Mouse (Mus musculus) forelimb bud, embryonic 11.5 days (tissue): Measurements from ENCODE around the gene Npl.

Experiments used
- DNase-seq: peaks from one replicate; pipeline ENCODE4 v3.0.0-alpha.2; 2012; ENCODE audit warnings: low read depth, low spot score

Npl gene

DNA sequence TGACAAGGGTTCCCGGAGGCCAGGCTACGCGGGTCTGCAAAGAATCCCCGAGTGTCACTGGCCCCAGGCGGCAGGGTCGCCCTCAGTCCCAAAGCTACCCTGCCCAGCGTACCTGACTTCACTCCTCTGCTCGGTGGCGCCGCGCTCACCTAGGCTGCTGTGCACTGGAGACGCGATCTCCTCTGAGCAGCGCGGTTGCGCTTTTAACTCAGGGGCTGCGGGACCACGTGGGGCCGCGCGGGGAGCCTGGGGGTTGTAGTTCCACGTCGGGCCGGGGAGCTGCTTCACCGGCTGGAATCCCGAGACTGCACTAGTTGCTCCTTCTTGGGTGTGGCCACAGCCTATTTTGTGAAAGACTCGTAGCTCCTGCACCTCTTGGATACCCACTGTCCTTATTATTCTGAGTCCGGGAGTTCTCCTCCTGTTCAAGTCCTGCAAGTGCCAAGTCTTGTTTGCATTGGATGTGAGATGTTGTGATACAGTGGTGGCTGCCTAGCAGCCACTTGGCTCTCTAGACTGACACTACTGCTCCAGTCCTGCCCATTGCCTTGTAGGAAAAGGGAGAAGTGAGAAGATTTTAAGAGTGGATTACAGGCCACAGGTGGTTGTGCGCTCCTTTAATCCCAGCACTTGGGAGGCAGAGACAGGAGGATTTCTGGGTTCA, at the start of gene Npl:
Gene Npl (minus strand): TSS at position 510 of the 664 bp plus-strand sequence.
- DNase-seq, result peak; percentile 63

DNA sequence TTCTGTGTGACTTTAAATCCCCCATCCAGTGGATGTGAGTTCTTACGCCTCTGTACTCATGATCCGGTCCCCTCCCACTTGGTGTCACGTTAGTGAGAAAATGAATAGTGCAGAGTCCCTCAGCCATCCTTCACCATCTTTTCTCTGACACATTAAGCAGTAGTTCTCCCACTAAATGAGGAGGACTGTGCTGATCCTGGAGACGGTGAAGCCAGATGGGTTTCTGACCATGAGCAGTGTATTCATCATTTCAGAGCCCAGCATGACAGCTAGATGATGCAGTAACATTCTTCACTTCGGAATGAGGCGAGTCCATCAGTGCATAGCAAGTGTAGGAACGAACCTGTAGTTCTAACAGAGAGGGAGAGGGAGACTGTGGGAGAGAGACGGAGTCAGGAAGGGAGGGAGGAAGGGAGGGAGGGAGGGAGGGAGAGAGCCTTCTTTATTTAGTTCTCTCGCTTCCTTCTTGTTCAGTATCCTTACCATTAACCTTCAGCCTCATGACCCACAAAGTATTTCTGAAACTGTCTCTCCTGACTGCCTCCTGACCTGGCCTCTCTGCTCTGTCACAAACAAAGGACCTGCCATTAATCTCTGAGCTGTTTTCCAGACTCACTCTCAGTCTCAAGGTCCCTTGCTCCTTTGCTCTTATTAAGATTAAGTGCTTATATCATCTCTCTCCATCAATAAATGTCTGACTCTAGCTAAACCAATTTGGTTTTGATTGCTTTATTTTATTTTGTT, 49.6 kb upstream of the Npl start:
- no peak for DNase-seq

DNA sequence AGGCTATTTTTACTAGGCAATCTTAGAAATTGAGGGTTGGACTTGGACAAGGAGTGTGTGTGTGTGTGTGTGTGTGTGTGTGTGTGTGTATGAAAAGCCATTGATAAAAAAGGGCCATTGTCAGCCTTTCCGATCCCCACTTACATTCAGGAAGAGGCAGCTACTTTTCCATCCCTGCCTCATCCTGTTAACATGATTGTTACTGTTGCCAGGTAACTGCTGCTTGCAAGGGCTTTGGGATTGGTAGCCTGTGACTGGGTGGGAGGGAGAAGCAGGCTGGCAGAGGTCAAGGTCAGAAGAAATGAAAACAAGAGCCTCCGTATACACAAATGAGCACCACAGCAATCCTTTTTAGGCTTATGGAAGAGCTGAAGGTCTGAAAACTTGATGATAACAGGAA, 48.9 kb upstream of the Npl start:
- DNase-seq, result peak; percentile 60

DNA sequence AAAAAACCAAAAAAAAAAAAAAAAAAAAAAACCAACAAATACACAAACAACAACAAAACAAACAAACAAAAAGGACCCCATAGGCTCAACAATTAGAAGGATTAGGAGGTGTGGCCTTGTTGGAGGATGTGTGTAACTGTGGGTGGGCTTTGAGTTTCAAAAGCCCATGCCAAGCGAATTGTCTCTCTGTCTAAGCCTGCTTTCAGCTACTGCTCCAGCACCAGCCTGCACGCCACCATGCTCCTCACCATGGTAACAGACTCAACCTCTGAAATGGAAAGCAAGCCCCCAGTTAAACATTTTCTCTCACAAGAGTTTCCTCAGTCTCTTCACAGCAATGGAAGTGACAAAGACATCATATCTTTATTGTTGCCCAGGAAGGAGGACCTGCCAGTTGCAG, 43.8 kb upstream of the Npl start:
- no peak for DNase-seq

DNA sequence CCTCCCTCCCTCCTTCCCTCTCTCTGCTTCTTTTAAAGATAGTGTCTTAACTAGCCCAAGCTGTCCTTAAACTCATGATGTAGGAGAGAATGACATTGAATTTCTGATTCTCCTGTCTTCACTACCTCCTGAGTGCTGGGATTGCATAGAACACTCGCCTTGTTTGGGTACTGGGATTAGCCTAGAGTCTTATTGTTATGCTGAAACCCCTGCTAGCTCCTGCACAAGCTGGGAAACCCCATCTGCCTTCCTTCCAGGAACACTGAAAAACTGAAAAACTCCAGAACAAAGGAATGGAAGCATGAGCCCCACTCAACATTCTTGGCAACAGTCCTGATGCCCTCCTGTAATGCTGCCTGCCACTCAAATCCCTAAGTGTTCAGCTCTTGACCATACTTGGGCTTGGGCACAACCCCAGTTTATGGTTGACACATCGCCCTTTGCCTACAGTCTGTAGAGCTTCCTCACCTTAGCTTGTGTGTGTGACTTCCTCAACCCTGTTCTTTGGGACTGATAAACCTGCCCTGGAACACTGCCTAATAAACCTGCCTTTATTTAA, 40.4 kb upstream of the Npl start:
- DNase-seq, result no peak

DNA sequence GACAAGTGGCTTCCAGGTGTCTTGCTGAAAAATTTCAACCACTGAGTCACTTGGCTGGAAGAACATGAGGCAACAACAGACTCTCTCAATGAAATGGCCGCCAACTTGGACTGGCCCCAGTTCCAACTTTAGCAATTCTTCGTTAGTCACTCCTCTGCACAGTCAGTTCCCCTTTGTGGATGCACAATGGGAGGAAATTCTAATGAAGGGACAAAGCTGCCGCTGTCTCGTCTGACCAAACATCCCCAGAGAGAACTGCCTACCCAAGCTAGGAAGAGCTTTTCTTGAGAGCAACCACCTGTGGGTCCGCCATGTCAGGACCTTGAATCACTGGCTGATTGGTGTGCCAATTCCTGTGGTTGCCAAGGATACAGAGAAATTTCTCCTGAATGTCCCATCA, 38.1 kb upstream of the Npl start:
- DNase-seq, result no peak

DNA sequence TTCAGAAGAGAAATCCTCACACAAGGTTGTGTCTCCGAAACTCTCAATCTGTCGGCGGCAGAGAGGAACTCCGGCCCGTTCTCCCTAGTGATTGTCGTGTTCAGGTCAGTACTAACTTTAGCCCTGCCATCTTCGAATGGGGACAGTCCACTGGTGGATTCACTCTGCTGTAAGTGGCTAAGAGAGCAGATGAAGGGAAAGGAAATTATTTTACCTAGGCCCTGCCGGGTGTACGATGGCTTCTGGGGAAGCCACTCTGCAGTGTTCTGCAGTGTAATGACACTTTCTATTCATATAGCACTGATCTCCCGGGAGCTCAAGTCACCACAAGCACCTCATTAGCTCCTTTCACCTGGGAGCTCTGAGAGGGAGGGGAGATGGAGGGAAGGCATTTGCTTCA, 37.0 kb upstream of the Npl start:
- DNase-seq, result no peak

DNA sequence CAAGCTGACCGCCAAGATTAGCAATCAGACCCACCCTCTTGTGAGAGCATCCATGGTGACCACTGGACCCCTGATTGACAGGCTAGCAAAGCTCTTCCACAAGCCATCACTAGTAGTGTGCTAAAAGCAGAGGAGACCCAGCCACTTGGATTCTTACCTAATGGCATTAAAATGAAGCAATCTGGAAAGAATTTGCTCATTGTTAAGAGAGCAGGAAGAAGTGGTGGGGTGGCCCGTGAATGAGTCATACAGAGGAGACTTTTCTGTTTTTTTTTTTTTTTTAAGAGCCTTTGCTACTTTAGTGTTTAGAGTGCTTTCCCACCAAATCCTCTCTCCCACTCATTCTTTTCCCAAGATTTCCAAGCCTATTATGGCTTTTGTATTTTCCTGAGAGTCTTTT, 35.9 kb upstream of the Npl start:
- no peak for DNase-seq

DNA sequence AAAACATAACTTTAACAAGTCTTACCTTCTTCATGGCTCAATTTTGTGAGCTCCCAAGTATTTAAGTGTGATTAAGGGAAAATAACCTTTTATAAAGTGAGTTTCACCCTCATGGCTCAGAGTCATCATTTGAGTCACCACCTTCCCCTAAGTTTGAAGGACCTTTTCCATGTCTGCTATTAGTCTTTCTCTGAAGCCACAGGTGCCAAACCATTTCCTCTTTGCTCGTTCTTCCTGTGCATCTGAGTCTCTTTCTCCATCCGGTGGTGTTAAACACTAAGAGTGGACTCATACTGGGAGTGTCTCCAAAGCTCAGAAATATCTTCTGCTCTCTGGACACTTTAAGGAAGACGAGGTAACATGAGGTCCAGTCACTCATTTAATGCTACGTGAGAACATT, 33.3 kb upstream of the Npl start:
- DNase-seq, result no peak

DNA sequence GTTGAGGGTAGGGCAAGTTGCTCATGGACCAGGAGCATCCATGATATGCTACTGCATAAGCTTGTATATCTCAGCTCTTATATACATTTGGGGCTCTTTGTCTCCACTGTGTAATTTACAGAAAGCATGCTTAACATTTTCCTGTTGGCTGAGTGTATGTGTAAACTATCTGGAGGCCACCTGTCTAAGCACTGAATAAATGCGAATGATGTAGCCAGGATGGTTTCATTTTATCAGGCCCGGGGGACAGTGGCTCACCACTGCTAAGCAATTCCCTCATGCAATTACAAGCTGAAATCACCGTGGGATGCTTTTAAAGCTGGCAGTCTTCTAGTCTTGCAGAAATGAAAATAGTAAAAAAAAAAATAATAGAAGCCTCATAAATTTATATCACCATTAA, 24.9 kb upstream of the Npl start:
- DNase-seq, result no peak

DNA sequence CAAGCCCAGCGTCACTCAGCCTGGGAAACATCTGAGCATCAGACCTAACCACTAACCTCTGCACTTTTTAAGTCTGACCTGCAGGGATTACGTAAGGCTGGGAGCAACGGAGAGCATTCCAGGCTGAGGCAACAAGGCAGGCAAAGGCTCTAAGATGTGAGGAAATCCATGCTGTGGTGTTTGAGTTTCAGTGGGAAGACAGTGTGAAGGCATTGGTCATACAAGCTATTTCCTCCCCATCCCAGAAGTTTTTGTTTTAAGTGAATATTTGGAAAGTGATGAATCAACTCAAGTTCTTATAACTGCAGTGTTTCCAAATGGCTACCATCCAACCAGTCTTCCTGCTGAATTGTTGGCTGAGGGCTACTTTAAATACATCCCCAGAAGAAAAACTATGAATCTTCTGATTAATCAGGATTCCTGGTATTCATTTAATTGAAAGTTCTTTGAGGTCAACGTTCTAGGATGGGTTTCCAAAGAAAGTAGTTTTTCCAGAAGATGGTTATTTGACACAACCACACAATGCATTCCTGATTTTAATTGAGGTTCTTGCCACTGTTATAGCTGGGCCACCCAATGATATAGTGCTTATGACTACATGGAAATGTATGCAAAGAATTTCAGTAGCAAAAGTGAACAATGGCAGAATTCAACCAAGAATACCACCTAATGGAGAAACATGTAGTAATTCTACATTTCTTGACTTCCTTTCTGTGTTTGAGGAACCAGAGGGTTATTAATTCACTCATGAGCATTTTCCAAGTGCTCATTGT, 22.6 kb upstream of the Npl start:
- no peak for DNase-seq

DNA sequence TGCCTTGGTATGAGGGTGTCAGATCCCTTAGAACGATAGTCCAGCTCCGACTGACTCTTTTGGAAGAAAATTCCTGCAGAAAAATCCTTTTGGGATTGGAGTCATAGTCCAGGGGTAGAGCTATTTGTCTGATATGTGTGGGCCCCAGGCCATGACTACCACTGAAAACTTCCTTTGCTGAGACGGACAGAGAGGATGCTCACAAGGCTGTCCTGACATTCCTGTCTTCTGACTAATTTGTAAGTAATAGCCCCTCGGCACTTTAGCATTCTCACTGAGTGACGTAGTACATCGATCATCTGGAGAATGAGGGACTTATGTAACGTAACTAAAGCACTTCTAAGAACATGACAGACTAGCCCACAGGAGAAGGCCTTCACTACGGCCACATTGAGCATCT, 15.9 kb upstream of the Npl start:
- no peak for DNase-seq

DNA sequence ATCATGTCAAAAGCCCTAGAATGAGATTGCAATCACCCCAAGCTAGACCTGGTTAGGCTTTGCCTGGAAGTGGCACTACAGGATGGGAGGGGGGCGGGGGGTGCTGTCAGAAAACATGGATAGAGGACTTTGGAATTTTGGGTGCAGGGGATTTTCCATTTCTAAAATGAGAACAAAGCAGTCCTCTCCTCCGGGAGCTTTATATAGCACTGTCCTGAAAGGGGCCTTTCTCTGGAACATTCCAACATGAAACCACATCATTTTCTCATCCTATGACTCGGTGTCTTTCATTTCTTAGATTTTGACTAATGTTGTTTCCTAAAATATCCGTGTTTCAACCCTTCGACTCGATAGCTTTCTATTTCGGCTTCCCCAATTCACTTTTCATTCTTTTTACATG, 14.9 kb upstream of the Npl start:
- DNase-seq, result no peak

DNA sequence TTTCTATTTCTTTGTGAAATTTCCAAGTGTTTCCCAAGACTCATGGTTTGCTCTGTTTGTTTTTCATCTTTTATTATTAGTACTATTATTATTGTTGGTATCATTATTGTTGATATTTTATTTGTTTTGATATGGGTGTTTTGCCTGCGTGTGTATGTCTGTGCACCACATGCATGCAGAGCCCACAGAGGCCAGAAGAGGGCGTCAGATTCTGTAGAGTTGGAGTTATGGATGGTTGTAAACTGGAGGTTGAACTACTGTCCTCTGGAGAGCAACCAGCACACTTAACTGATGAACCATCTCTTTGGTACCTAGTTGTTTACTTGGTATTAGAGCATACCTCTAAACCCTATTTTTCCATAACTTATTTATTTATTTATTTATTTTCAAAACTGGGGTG, 13.8 kb upstream of the Npl start:
- no peak for DNase-seq

DNA sequence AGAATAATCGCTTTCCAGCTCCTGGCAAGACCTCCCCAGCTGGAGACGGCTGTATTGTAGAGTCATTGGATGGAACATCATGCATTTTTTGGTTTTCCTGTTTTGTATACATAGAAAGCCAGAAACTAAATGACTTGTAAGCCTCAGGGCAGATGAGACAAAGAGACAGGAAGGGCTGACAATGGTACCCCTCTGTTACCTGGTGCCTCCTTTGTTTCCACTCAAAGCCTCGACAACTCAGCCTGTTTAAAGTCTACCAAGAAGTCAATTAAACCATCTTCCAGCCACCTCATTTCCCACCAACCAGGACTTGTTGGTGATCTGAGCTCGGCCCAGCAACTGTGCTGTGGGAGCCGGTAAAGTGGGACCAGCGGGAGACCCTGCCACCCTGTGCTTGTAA, 11.0 kb upstream of the Npl start:
- no peak for DNase-seq

DNA sequence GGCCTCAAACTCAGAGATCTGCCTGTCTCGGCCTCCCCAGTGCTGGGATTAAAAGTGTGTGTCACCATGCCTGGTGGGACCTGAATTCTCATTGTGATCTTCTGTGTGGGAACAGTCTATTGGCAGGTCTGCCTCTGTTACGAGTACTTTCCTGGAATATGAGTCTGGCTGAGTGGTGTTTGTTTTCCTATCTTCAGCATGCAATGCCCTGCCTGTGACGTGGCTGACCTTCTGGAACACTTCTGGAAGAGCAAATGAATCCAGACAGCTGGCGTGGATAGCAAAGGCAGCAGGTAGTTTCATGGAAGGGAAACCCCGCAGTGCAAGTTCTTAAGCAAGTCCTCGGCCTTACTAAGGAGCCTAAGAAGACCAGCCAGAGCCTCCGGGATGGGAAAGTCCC, 9.9 kb upstream of the Npl start:
- DNase-seq, result no peak

DNA sequence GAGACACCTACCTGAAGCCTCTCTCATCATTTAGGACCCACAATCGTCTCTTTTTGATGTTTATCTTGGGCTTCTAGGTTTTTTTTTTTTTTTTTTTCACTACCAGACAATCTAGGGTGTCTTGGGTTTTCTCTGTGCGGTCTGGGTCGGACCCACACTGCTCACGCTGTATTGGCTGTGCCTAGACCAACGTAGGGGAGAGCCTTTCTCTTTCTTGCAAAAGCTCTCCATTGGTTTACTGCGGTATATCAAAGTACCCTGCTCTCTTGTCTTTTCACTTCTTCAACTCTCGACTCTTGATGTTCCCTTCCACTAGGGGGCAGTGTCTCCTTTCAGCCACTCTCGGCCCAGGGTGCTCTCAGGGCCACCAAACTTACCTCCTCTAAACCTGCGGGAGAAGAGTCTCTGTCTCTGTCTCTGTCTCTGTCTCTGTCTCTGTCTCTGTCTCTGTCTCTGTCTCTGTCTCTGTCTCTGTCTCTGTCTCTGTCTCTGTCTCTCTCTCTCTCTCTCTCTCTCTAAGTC, 9.3 kb upstream of the Npl start:
- DNase-seq, result peak; percentile 68

DNA sequence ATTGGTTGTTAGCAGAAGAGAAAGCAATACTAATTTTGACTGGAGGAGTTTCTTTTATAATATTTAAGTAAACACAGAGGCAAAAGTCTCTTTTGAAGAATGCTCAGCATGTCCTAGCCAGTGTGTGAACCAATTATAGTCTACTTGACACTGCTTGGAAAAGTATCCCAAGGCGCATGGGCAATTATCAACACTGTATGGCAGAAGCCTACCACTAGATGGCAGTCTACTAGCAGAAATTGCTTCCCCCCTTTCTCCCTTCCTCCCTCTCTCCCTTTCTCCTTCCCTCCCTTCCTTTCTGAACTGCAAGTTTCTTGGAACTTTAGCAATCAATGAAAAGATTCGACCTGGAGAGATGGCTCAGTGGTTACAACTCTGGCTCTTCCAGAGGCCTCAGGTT, 7.1 kb upstream of the Npl start:
- DNase-seq, result peak; percentile 71

DNA sequence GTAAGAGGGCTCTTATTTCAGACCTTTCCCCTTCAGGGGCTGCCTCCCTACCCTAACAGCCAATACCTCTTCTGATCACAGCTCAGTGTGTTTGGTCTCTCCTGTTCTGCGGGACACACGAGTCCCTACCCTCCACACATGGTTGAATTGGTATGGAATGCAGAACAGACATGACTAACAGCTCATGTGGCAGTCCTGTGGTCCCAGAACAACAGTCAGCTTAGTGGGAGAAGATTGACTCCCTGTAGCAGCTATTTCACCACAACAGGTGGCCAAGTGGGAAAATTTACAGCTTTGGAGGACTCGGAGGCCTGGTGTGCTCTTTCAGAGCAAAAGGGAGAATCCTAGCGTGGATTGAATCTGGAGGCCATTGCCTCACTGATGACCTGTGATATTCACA, 6.4 kb upstream of the Npl start:
- DNase-seq, result no peak

DNA sequence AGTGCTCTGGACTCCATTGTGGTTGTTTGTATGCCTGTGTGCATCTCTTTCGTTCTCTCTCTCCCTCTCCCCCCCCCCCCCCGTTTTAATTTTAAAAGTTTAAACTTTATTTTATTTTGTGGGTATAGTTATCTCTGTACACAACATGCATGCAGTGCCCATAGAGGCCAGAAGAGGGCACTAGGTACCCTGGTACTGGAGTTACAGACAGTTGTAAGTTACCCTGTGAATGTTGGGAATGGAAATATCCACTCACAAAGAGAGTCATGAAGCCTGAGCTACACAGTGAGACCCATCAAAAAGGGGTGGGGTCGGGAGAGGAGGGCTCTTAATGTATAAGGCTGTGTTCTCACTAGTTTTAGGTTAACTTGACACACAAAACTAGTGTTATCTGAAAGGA, 969 bp upstream of the Npl start:
- peak; percentile 57 for DNase-seq

DNA sequence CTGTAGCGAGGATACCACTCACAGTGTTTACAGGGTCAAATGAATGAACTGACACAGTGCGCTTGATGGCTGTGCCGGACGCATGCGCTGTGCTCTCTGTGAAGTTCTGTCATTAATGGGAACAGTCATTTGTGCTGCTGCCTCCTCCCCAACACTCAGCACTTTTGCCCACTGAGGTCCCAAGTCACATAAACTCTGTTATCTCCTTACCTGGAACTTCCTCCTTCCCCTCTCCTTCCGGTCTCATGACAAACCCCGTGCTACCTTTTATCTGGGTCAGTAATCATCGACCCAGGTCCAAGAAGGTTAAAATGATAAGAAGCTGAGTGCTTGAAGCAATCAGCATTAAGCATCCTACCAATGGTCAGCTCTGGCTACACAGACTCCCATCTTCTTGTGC, 2.3 kb downstream of the Npl start:
- DNase-seq, result no peak

DNA sequence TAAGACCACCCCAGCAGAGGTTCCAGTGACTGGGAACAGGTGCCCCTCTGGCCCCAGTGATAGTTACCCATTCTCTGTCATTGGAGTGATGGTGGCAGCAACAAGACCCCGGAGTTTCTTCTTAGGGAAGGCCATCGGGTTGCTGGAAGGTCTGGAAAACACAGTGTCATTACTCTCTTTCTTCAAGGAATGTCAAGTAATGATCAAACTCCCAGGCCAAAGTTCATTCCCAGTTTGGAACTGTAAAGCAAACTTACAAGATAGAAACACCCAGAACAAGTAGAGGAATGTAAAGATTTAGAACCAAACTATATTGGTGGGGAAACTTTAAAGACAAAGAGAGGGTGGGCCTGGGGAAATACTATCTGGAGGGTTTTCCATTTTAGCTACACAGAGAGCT, 4.6 kb downstream of the Npl start:
- DNase-seq, result no peak
